Mouse (Mus musculus) neural tube, embryonic 11.5 days (tissue): ENCODE data around the gene Slc16a3. TPM values are rescaled to one million over a fixed set of nuclear protein-coding genes. Genes with fewer than 3 reads are reported as not detected.

Experiments
- ATAC-seq: fragments of 200-750 bp; cut with Nextera tagmentation; 2 replicates; pipeline ENCODE4 v1.8.0; 2017; ENCODE audit warnings: moderate number of reproducible peaks, mild to moderate bottlenecking, moderate TSS enrichment, moderate library complexity; ENCODE audit not compliant: insufficient read depth, low FRiP score, low TSS enrichment
- DNase-seq: peaks from one replicate; pipeline ENCODE4 v3.0.0-alpha.2; 2015; ENCODE audit warnings: low spot score
- H3K27ac ChIP-seq: fragments of 300-500 bp; sonication (generic); 2 replicates; pipeline ENCODE4 v1.5.1; 2014; ENCODE audit warnings: low read depth, mild to moderate bottlenecking, low read length
- H3K27me3 ChIP-seq: fragments of 300-500 bp; sonication (generic); 2 replicates; pipeline ENCODE4 v1.6.1; 2014; ENCODE audit warnings: mild to moderate bottlenecking, low read length, mixed read lengths; ENCODE audit not compliant: control insufficient read depth, insufficient read depth
- H3K36me3 ChIP-seq: fragments of 300-500 bp; sonication (generic); 2 replicates; pipeline ENCODE4 v1.6.1; 2014; ENCODE audit warnings: mild to moderate bottlenecking, low read length, moderate library complexity, mixed read lengths; ENCODE audit not compliant: control insufficient read depth, insufficient read depth
- H3K4me1 ChIP-seq: fragments of 300-500 bp; sonication (generic); 2 replicates; pipeline ENCODE4 v1.6.1; 2014; ENCODE audit warnings: low read length, mixed read lengths; ENCODE audit not compliant: control insufficient read depth, insufficient read depth
- H3K4me2 ChIP-seq: fragments of 300-500 bp; sonication (generic); 2 replicates; pipeline ENCODE4 v1.6.1; 2014; ENCODE audit warnings: low read depth, mild to moderate bottlenecking, moderate library complexity
- H3K4me3 ChIP-seq: fragments of 300-500 bp; sonication (generic); 2 replicates; pipeline ENCODE4 v1.5.1; 2014; ENCODE audit warnings: low read depth, low read length
- H3K9ac ChIP-seq: fragments of 300-500 bp; sonication (generic); 2 replicates; pipeline ENCODE4 v1.6.1; 2014; ENCODE audit warnings: mild to moderate bottlenecking, low read length
- H3K9me3 ChIP-seq: fragments of 300-500 bp; sonication (generic); 2 replicates; pipeline ENCODE4 v1.6.1; 2016; ENCODE audit warnings: low read length; ENCODE audit not compliant: control insufficient read depth
- WGBS: fragments of 180-500 bp; shearing (Covaris S2); extraction: QIAGEN DNeasy Blood & Tissue Kit; methylation state at CpG from one replicate; pipeline ENCODE4 v1.1.7; 2014; 5-methylcytosine and 5-hydroxymethylcytosine counted together
- polyA plus RNA-seq: library from polyadenylated mRNA; unstranded; fragments of >200 nt; fragmentation: Nextera tagmentation; extraction: Ambion mirVana; gene quantifications from 2 replicates; pipeline ENCODE4 v1.2.1, GENCODE M21; 2014

Slc16a3 gene
- polyA plus RNA-seq, 1 experiment from 2014 or later: 37.1 TPM

GRCm38 (mm10) chr11:120961594-120961993 lies 13.3 kb downstream of the Slc16a3 start:
- DNase-seq (no peak), ATAC-seq (no peak)
- H3K9me3 ChIP-seq: no peaks in the 10 kb centered on the region
- no peak overlapping the region for H3K9ac ChIP-seq
- H3K27ac ChIP-seq: no peak overlapping the region
- H3K4me1 ChIP-seq: no peaks in the 10 kb centered on the region
- 91% methylated on average over 7 of the region's 7 CpGs for WGBS
- peaks cover 44% of the 10 kb centered on the region for H3K36me3 ChIP-seq
- H3K27me3 ChIP-seq: no peaks in the 10 kb centered on the region
- no peak overlapping the region for H3K4me3 ChIP-seq
- no peak overlapping the region for H3K4me2 ChIP-seq

GRCm38 (mm10) chr11:120962050-120962771 lies 13.9 kb downstream of the Slc16a3 start:
- no peaks in the 10 kb centered on the region for H3K27me3 ChIP-seq
- H3K36me3 ChIP-seq: peaks cover 43% of the 10 kb centered on the region
- WGBS: 96% methylated on average over 13 of the region's 13 CpGs

DNA sequence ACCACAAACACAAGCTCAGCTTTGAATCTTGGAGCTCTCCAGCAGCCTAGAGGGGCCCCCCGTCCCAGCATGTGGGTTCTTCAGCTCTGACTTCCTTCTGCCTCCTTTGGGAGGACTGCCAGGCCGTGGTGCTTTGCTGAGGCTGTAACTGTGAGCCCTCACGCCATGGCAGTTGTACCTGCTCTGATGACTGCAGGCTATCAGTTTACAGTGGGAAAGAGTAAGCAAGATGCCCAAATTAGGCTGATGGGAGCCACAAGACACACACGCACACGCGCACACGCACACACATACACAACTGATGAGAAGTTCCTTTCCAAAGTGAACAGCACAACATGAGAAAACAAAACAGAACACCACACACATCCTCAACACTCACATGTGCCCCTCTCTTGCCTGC lies 14.6 kb downstream of the Slc16a3 start:
- H3K4me3 ChIP-seq: no peak overlapping the region
- no peak overlapping the region for H3K4me2 ChIP-seq
- WGBS: 93% methylated on average over 7 of the region's 7 CpGs
- peaks cover 47% of the 10 kb centered on the region for H3K36me3 ChIP-seq
- H3K4me1 ChIP-seq: no peaks in the 10 kb centered on the region
- H3K9me3 ChIP-seq: no peaks in the 10 kb centered on the region
- no peaks in the 10 kb centered on the region for H3K27me3 ChIP-seq
- no peak overlapping the region for H3K9ac ChIP-seq
- DNase-seq: no peak
- no peak overlapping the region for H3K27ac ChIP-seq
- no peak for ATAC-seq

More at GRCm38 (mm10) chr11:120962050-120962771, 13.9 kb downstream of the Slc16a3 start:
- no peaks in the 10 kb centered on the region for H3K4me1 ChIP-seq
- no peak overlapping the region for H3K4me3 ChIP-seq
- no peak overlapping the region for H3K27ac ChIP-seq
- H3K9me3 ChIP-seq: no peaks in the 10 kb centered on the region
- H3K9ac ChIP-seq: no peak overlapping the region
- DNase-seq (no peak), ATAC-seq (no peak)
- no peak overlapping the region for H3K4me2 ChIP-seq

GRCm38 (mm10) chr11:120964195-120965157 lies 16.2 kb downstream of the Slc16a3 start:
- 82% methylated on average over 10 of the region's 10 CpGs for WGBS
- ATAC-seq (no peak), DNase-seq (no peak)
- no peak overlapping the region for H3K9ac ChIP-seq
- H3K27me3 ChIP-seq: no peaks in the 10 kb centered on the region
- no peaks in the 10 kb centered on the region for H3K4me1 ChIP-seq
- H3K4me2 ChIP-seq: no peak overlapping the region
- H3K4me3 ChIP-seq: no peak overlapping the region
- H3K9me3 ChIP-seq: no peaks in the 10 kb centered on the region
- no peak overlapping the region for H3K27ac ChIP-seq
- peaks cover 49% of the 10 kb centered on the region for H3K36me3 ChIP-seq

- no peak overlapping the region for H3K27ac ChIP-seq
- ATAC-seq (no peak), DNase-seq (no peak)
- WGBS: 87% methylated on average over 4 of the region's 4 CpGs
- H3K4me2 ChIP-seq: no peak overlapping the region
- H3K36me3 ChIP-seq: peaks cover 55% of the 10 kb centered on the region
- no peaks in the 10 kb centered on the region for H3K4me1 ChIP-seq
- no peak overlapping the region for H3K4me3 ChIP-seq
- H3K9ac ChIP-seq: no peak overlapping the region
- no peaks in the 10 kb centered on the region for H3K9me3 ChIP-seq
- no peaks in the 10 kb centered on the region for H3K27me3 ChIP-seq
Observed at GRCm38 (mm10) chr11:120965587-120965986, 17.3 kb downstream of the Slc16a3 start.

GRCm38 (mm10) chr11:120969742-120970141 lies 21.5 kb downstream of the Slc16a3 start:
- no peak overlapping the region for H3K9ac ChIP-seq
- WGBS: 93% methylated on average over 5 of the region's 5 CpGs
- H3K9me3 ChIP-seq: no peaks in the 10 kb centered on the region
- no peak overlapping the region for H3K4me2 ChIP-seq
- peaks cover 52% of the 10 kb centered on the region for H3K36me3 ChIP-seq
- no peak overlapping the region for H3K27ac ChIP-seq
- H3K27me3 ChIP-seq: no peaks in the 10 kb centered on the region
- DNase-seq (no peak), ATAC-seq (no peak)
- no peak overlapping the region for H3K4me3 ChIP-seq
- H3K4me1 ChIP-seq: no peaks in the 10 kb centered on the region

GRCm38 (mm10) chr11:120971237-120971636 lies 23.0 kb downstream of the Slc16a3 start:
- Histone ChIP-seq H3K4me1 (no peaks in the 10 kb centered on the region), H3K9ac (no peak overlapping the region), H3K9me3 (no peaks in the 10 kb centered on the region), H3K27ac (no peak overlapping the region), H3K36me3 (peaks cover 42% of the 10 kb centered on the region), H3K4me3 (no peak overlapping the region), H3K4me2 (no peak overlapping the region), H3K27me3 (no peaks in the 10 kb centered on the region)
- WGBS: 90% methylated on average over 5 of the region's 5 CpGs
- no peak for ATAC-seq
- no peak for DNase-seq

DNA sequence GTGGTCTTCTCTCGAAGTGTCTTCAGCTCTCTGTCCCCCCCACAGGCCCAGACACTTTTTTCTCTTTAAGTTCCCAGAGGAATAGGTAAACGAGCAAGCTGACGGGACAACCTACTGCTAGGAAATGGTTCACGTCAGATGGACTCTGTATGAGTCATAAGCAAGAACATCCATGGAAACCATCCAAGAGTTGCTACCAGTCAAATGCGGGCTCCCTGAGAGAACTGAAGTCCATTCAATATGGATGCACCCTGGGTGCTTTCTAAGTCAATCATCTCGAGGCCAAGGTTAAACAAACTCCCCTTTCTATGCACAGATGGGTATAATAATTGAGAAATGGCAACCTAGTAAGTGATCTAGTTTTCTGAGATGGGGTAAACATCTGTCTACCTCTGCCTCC lies 25.0 kb downstream of the Slc16a3 start:
- H3K4me2 ChIP-seq: no peak overlapping the region
- H3K36me3 ChIP-seq: peaks cover 27% of the 10 kb centered on the region
- no peak for ATAC-seq
- no peak overlapping the region for H3K9ac ChIP-seq
- no peak for DNase-seq
- no peak overlapping the region for H3K27ac ChIP-seq
- no peaks in the 10 kb centered on the region for H3K27me3 ChIP-seq
- 93% methylated on average over 6 of the region's 6 CpGs for WGBS
- H3K4me3 ChIP-seq: no peak overlapping the region
- H3K9me3 ChIP-seq: no peaks in the 10 kb centered on the region
- no peaks in the 10 kb centered on the region for H3K4me1 ChIP-seq
